Mouse (Mus musculus): ENCODE results near the gene Ablim1. TPM values are rescaled to one million over a fixed set of nuclear protein-coding genes. Genes with fewer than 3 reads are reported as not detected.

The Ablim1 gene
- total and polyA plus RNA-seq, 2 experiments: 16.6 to 23.7 TPM

DNA sequence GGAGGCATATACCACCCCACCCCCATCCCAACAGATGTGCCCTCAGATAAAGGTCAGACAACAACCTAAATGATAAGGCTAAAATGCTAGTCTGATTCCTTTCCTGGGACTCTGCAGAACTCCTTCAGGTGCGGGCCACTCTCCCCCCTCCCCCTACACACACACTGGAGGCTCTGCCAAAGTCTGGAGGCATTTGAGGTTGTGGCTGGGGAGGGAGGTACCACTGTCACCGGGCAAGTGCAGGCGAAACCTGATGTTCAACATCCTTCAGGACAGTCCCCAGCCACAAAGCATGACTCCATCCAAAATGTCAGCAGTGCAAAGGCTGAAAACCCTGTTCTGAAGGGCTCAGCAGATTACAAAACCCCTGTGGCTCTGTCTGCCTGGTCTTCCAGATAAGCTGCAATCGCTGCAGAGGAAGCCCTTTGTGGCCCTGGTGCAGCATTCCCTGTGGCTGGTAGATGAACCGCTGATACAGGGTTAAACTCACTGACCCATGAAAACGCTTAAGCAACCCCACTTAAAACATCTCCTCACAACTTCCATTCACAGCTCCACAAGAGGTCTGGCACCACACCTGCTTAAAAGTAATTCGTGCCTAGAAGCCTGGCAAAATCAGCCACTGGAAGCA is 197.7 kb downstream of the Ablim1 start:
- no peak overlapping the region for H3K4me3 ChIP-seq (ENCODE audit: insufficient read depth, low read depth, low read length)
- no peaks in the 10 kb centered on the region for H3K36me3 ChIP-seq (ENCODE audit: control insufficient read depth, insufficient read depth, low read length)
- no peaks in the 10 kb centered on the region for H3K79me2 ChIP-seq (ENCODE audit: control insufficient read depth, insufficient read depth, low read length)
- no peaks in the 10 kb centered on the region for H3K27me3 ChIP-seq (ENCODE audit: control insufficient read depth, insufficient read depth, low read length)
- TF ChIP-seq POLR2A (IDR thresholded peaks at IDR 0.05; ENCODE audit: extremely low read depth, insufficient read depth, low read length) (no peak), CTCF (IDR thresholded peaks at IDR 0.05; ENCODE audit: low read depth, low read length) (no peak)
- no peak overlapping the region for H3K27ac ChIP-seq (replicated peaks; ENCODE audit: insufficient read depth, low read depth, low read length)
- H3K9ac ChIP-seq (ENCODE audit: low read depth, low read length): no peak overlapping the region; the same call in 1 of the 2 replicates
- DNase-seq (ENCODE audit: extremely low read depth, low read depth, low spot score): no peak
- H3K4me1 ChIP-seq (ENCODE audit: control insufficient read depth, insufficient read depth, low read length): no peaks in the 10 kb centered on the region
- WGBS: 49% methylated on average over 7 of the region's 7 CpGs

DNA sequence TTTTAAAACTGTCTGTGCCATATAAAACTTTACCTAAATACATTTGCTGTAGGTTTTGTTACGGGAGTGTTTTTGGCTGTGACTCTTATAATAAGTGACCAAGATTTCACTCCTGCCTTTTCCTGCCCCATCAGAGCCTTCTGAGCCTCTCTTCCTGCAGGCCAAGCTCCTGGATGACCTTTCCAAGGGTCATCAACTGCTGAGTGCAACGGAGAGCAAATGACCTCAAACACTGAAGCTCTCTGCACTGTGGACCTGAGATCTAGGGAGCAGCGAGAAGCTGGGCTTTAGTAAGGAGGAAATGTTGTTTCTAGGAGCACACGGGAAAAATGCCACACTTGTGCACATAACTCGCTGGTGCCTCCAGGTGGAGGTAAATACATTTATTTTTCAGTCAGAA is 199.0 kb downstream of the Ablim1 start:
- 45% methylated on average over 5 of the region's 5 CpGs for WGBS
- peak; percentile 49 for DNase-seq (ENCODE audit: extremely low read depth, low read depth, low spot score)
- Histone ChIP-seq H3K9ac (ENCODE audit: low read depth, low read length) (no peak overlapping the region), H3K27ac (replicated peaks; ENCODE audit: insufficient read depth, low read depth, low read length) (no peak overlapping the region), H3K4me3 (ENCODE audit: insufficient read depth, low read depth, low read length) (no peak overlapping the region), H3K36me3 (ENCODE audit: control insufficient read depth, insufficient read depth, low read length) (no peaks in the 10 kb centered on the region), H3K79me2 (ENCODE audit: control insufficient read depth, insufficient read depth, low read length) (no peaks in the 10 kb centered on the region), H3K27me3 (ENCODE audit: control insufficient read depth, insufficient read depth, low read length) (no peaks in the 10 kb centered on the region), H3K4me1 (ENCODE audit: control insufficient read depth, insufficient read depth, low read length) (no peaks in the 10 kb centered on the region)
- TF ChIP-seq POLR2A (IDR thresholded peaks at IDR 0.05; ENCODE audit: extremely low read depth, insufficient read depth, low read length): no peak
- TF ChIP-seq CTCF (IDR thresholded peaks at IDR 0.05; ENCODE audit: low read depth, low read length): no peak

DNA sequence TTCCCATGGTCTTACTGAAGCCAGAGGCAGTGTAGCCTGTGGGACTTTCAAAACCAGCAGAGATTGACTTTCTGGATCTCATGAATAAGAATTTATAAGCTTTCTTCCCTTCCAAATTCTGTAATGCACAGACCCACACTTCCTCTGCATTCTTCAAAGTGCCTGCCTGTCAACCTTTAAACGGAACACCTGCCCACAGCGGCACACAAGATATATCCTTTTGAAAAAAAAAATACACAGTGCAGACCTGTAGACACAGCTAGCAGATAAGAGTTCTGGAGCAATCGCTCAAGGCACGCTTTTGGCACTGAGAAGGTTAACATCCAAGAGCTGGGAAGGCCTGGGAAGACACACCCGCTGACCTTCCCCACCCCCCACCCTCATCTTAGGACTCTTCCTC is 199.8 kb downstream of the Ablim1 start:
- no peaks in the 10 kb centered on the region for H3K27me3 ChIP-seq (ENCODE audit: control insufficient read depth, insufficient read depth, low read length)
- H3K4me1 ChIP-seq (ENCODE audit: control insufficient read depth, insufficient read depth, low read length): no peaks in the 10 kb centered on the region
- no peak overlapping the region for H3K4me3 ChIP-seq (ENCODE audit: insufficient read depth, low read depth, low read length)
- no peak overlapping the region for H3K27ac ChIP-seq (replicated peaks; ENCODE audit: insufficient read depth, low read depth, low read length)
- no peak for DNase-seq (ENCODE audit: extremely low read depth, low read depth, low spot score)
- TF ChIP-seq POLR2A (IDR thresholded peaks at IDR 0.05; ENCODE audit: extremely low read depth, insufficient read depth, low read length) (no peak), CTCF (IDR thresholded peaks at IDR 0.05; ENCODE audit: low read depth, low read length) (no peak)
- no peaks in the 10 kb centered on the region for H3K79me2 ChIP-seq (ENCODE audit: control insufficient read depth, insufficient read depth, low read length)
- WGBS: 90% methylated on average over 5 of the region's 5 CpGs
- H3K36me3 ChIP-seq (ENCODE audit: control insufficient read depth, insufficient read depth, low read length): no peaks in the 10 kb centered on the region
- H3K9ac ChIP-seq (ENCODE audit: low read depth, low read length): no peak overlapping the region

GRCm38 (mm10) chr19:57113975-57114374 is 200.7 kb downstream of the Ablim1 start:
- Histone ChIP-seq H3K4me1 (ENCODE audit: control insufficient read depth, insufficient read depth, low read length) (no peaks in the 10 kb centered on the region), H3K27ac (replicated peaks; ENCODE audit: insufficient read depth, low read depth, low read length) (no peak overlapping the region)
- 97% methylated on average over 8 of the region's 8 CpGs for WGBS

DNA sequence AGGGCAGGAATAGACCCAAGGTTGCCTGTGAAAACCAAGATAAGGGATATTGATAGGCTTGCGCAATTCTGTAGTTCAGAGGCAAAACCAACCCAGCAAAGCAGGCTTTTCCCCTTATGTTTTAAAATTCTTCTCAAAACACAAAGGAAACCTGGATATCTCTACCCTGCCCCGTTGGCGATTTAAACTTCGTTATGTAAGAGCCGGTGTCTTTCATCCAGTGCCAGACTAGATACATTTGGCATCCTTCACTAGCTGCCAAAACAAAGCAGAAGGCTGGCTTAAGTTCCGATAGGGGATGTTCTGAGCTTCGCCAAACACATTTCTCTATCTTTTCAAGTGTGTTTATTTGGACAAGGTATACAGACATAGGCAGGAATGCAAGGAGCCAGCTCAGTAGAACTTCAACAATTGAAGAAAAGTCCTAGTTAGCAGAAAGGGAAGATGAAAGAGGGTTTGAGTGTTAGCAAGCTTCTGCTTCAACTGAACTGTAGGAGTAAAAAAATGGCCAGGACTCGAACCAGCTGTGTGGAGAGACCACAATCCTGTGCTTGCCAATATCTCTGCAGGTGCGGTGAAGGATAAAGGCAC is 201.8 kb downstream of the Ablim1 start:
- peak; percentile 79 for DNase-seq (ENCODE audit: extremely low read depth, low read depth, low spot score)
- WGBS: 8% methylated on average over 9 of the region's 9 CpGs
- TF ChIP-seq POLR2A (IDR thresholded peaks at IDR 0.05; ENCODE audit: extremely low read depth, insufficient read depth, low read length) (no peak), CTCF (IDR thresholded peaks at IDR 0.05; ENCODE audit: low read depth, low read length) (no peak)

More at GRCm38 (mm10) chr19:57113975-57114374, 200.7 kb downstream of the Ablim1 start:
- H3K4me3 ChIP-seq (ENCODE audit: insufficient read depth, low read depth, low read length): no peak overlapping the region
- no peak for TF ChIP-seq CTCF (IDR thresholded peaks at IDR 0.05; ENCODE audit: low read depth, low read length)
- TF ChIP-seq POLR2A (IDR thresholded peaks at IDR 0.05; ENCODE audit: extremely low read depth, insufficient read depth, low read length): no peak
- H3K36me3 ChIP-seq (ENCODE audit: control insufficient read depth, insufficient read depth, low read length): no peaks in the 10 kb centered on the region
- no peaks in the 10 kb centered on the region for H3K27me3 ChIP-seq (ENCODE audit: control insufficient read depth, insufficient read depth, low read length)
- H3K9ac ChIP-seq (ENCODE audit: low read depth, low read length): no peak overlapping the region
- no peaks in the 10 kb centered on the region for H3K79me2 ChIP-seq (ENCODE audit: control insufficient read depth, insufficient read depth, low read length)
- no peak for DNase-seq (ENCODE audit: extremely low read depth, low read depth, low spot score)

GRCm38 (mm10) chr19:57112231-57112815 is 202.4 kb downstream of the Ablim1 start:
- WGBS: 43% methylated on average over 8 of the region's 8 CpGs
- no peak for DNase-seq (ENCODE audit: extremely low read depth, low read depth, low spot score)
- TF ChIP-seq CTCF (IDR thresholded peaks at IDR 0.05; ENCODE audit: low read depth, low read length) (no peak), POLR2A (IDR thresholded peaks at IDR 0.05; ENCODE audit: extremely low read depth, insufficient read depth, low read length) (no peak)
- no peaks in the 10 kb centered on the region for H3K27me3 ChIP-seq (ENCODE audit: control insufficient read depth, insufficient read depth, low read length)
- H3K4me3 ChIP-seq (ENCODE audit: insufficient read depth, low read depth, low read length): no peak overlapping the region
- H3K9ac ChIP-seq (ENCODE audit: low read depth, low read length): no peak overlapping the region
- H3K27ac ChIP-seq (replicated peaks; ENCODE audit: insufficient read depth, low read depth, low read length): peak overlapping the region; percentile 26; the same call in 1 of the 2 replicates
- H3K79me2 ChIP-seq (ENCODE audit: control insufficient read depth, insufficient read depth, low read length): no peaks in the 10 kb centered on the region
- no peaks in the 10 kb centered on the region for H3K4me1 ChIP-seq (ENCODE audit: control insufficient read depth, insufficient read depth, low read length)
- no peaks in the 10 kb centered on the region for H3K36me3 ChIP-seq (ENCODE audit: control insufficient read depth, insufficient read depth, low read length)

More for the DNA sequence above, 201.8 kb downstream of the Ablim1 start:
- Histone ChIP-seq H3K27ac (replicated peaks; ENCODE audit: insufficient read depth, low read depth, low read length) (peak overlapping the region; percentile 26; the same call in 1 of the 2 replicates), H3K27me3 (ENCODE audit: control insufficient read depth, insufficient read depth, low read length) (no peaks in the 10 kb centered on the region), H3K36me3 (ENCODE audit: control insufficient read depth, insufficient read depth, low read length) (no peaks in the 10 kb centered on the region), H3K4me3 (ENCODE audit: insufficient read depth, low read depth, low read length) (no peak overlapping the region), H3K79me2 (ENCODE audit: control insufficient read depth, insufficient read depth, low read length) (no peaks in the 10 kb centered on the region), H3K9ac (ENCODE audit: low read depth, low read length) (no peak overlapping the region), H3K4me1 (ENCODE audit: control insufficient read depth, insufficient read depth, low read length) (no peaks in the 10 kb centered on the region)

Measured in liver, adult 2 months (tissue).